Mouse (Mus musculus): ENCODE results near the gene Kcnj6.

The Kcnj6 gene

DNA sequence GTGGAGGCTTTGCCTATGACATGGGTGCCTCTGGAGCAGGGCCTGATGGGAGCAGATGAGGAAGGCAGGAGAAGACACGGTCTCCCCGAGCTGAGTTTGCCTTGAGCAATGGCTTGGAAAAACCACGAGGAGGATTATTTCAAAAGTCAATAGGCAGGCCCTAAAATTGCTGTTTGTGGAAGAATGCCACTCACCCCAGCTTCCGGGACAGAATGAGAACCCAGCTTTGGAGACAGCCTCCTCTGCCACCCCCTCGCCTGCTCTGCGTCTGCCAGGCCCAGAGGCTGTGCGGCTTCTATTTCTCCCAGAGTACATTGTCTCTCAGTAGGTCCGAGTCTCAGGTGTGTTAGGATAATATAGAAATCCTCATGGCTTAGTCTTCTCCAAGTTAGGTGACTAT, 64.8 kb downstream of the Kcnj6 start:
- DNase-seq (ENCODE audit: inconsistent ontology term) = no peak

DNA sequence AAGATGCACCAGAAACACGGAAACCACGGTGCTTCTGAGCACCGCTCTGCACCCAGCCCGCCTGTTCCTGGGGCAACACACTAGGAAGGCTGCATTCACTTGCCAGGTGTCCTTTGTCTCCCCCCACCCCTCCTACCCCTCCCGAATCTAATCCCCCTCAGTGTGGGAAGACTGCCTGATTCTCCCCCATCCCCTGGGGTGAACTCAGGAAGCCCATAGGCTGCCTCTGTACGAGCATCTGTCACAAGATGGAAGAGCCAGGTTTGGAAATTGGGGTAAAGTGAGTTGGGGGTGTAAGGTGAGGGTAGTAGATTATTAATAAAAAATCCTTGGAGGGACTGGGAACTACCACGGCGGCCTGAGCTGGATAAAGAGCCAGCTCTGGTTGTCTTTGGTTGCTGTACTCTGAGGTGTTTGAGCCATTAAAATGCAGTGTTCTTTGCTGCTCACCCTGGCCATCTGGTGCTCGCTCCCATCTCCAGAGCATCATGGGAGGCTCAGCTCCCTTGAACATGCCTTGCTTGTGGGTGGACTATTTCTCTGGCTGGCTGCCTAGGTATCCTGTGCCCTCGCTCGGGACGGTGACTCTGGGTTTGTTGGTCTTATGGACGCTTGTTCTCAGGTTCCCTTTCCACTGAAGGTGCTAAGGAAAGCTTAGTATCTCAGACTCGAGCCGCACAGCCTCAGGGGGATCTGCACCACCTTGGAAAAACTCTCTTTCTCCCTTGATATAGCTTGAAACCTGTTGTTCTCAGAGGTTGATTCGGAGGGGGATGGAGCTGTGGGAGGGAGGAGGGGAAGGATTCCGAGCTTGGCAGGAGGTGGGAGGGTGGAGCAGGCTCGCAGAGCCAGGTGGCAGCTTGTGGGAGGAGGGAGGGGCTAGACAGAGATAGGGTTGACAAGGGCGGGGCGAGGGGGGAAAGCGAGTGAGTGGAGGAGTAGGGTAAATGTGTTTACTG, 65.9 kb downstream of the Kcnj6 start:
- no peak for DNase-seq (ENCODE audit: inconsistent ontology term)

- no peak for DNase-seq (ENCODE audit: inconsistent ontology term)
Measured at GRCm38 (mm10) chr16:94925364-94925763, 72.1 kb downstream of the Kcnj6 start.

DNA sequence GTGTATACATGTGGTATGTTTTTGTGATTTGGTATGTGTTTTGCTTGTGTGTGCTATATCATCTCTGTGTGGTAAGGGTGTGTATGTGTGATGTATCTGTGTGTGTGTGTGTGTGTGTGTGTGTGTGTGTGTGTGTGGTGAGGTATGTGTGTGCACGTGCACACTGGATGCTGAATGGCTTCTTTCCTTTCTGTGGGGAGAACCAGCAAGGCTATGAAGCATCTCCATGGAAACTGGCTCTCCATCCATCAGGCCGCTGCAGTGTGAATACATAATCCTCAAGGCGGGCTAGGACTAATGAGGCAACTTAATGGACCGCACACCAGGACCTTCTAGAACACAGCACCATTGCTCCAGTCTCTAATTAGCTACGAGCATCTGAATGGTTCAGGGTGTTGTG, 78.3 kb downstream of the Kcnj6 start:
- no peak for DNase-seq (ENCODE audit: inconsistent ontology term)

DNA sequence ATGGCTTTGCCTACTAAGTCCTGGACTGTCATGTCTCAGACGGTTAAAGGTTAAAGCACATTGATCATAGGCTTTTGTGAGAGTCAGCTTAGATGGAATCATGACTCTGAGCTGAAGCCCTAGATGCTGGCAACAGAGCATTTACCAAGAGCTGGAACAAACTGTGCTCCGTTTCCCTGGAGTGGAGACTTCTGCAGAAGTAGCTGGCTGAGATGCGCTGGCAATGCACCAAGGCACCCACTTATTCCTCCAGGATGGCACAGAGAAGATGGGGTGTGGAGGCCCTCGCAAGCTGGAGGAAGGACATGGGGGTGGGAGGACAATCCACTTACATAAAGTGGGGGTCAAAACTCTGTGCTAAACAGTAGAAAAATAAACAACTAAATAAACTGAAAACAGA, 91.5 kb downstream of the Kcnj6 start:
- DNase-seq (ENCODE audit: inconsistent ontology term) = no peak

DNA sequence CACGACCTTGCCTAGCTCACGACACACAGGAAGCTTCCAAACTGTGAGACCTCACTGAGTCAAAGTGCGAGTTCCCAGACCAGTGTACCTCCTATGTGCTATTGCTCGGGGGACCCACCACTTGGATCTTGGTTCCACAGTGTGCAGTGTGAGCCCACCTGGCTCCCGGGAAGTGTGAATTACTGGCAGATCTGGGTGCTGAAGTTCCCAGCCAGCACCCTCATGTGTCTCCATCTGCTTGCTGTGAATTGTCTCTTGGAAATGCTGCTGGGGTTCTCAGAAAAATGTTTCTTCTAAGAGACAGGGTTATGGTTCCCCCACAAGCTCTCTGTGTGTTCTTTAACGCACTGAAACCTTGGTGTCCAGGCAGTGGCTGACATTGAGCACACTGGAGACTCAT, 98.7 kb downstream of the Kcnj6 start:
- no peak for DNase-seq (ENCODE audit: inconsistent ontology term)

DNA sequence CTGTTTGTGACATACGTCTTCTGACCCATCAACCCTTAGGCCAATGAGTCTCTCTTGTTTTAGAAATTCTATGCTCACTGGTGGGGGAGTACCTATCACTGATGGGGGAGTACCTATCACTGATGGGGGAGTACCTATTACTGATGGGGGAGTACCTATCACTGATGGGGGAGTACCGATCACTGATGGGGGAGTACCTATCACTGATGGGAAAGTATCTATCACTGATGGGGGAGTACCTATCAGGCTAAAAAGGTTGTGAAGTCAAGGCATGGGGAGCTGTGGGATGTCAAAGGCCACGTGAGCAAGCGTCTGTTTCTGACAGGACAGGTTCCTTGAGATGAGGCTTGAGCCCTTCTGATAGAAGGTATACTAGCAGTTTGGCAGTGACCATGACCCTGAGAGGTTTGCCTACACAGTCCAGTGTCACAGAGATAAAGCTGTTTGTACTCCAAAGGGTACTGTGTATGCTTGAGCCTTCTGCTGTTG, 105.3 kb downstream of the Kcnj6 start:
- DNase-seq (ENCODE audit: inconsistent ontology term) = no peak

DNA sequence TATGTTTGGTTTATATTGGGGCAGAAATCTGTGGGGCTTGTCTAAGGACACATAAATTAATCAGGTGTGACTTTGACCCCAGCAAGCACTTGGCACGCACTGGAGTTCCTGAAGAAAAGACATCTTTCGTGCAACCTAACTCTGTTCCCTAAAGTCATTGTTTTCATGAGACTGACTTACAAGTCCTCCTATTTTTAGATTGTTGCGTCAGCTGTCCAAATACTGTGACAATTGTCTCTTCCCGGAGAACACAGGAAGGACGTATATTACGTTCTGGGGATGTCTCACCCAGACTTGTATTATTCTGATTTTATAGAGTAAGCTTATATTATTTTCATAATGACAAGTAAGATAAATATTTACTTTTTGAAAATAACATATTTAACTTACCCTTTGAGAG, 106.9 kb downstream of the Kcnj6 start:
- no peak for DNase-seq (ENCODE audit: inconsistent ontology term)

- peak; percentile 31 for DNase-seq (ENCODE audit: inconsistent ontology term)
Measured at GRCm38 (mm10) chr16:94890056-94890455, 107.4 kb downstream of the Kcnj6 start.

GRCm38 (mm10) chr16:94888554-94888953, 108.9 kb downstream of the Kcnj6 start:
- DNase-seq (ENCODE audit: inconsistent ontology term) = no peak

DNA sequence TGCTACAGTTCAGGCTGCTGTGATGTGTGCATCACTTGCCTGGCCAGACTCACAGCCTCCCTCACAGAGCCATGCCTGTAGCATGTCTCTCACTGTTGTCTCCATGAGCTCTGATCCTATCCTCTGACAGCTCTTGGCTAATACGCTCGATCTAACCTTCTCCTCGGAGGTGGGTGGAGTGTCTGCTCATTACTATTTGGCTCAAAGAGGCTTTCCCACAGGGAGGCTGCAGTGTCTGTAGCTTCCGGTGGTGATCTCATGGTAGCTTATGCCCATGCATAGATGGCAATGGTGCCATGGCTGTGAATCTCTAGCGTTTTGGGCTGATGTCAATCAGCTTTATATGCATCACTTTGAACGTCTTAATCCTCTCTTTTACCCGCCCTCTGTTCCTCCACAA, 111.1 kb downstream of the Kcnj6 start:
- DNase-seq (ENCODE audit: inconsistent ontology term) = no peak

DNA sequence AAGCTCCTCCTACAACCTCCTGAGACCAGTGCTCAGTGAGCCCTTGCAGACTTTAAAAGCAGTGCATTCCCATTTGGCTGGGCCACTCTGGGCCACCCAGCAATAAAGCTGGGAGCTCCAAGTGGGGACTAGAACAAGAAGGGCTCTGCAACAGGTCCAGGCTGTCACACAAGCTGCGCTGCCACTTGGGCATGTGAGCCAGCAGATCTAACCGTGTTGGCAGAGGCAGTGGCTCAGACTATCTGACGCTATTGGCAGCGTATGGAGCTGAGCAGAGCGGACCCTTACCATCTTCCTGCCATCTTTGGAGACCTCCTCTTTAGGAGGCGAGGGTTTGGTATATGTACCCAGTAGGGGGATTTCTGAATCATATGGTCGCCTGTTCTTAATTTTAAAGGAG, 112.4 kb downstream of the Kcnj6 start:
- DNase-seq (ENCODE audit: inconsistent ontology term) = no peak

DNA sequence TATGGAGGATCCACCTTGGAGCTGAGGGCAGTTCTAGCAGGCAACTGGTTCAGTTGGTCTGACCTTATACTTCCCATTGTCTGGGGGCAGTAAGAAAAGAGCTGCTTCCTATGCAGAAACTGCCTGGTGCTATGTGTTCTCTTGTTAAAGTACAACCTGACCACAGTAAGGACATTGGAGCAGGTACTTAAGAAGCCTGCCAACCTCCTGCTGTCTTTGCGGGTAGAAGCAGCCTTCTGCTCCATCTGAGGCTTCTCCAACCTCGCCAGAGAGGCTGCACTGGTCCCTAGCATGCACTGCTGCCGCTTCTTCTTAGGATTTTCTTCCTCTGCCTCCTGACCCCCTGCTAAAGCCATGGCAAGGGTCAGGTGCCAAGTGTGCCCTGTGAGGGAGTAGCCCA, 113.6 kb downstream of the Kcnj6 start:
- no peak for DNase-seq (ENCODE audit: inconsistent ontology term)

DNA sequence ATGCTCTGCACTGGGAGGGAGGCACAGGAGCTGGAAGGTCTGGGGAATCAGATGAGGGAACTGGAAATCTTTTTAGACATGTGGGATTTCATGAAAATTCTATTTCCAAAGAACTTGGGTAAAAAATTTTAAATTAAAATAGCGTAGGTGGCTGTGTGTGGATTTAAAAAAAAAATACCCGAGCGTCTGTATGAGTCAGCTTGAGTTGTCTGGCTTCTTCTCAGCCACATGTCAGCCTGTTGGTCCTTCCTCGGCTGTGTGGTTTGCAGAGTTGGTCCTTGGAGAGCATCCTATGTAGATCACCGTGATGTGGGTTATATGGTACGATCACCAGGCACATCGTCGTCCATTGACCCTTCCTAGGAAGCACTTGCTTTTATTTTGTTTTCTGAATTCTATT, 114.3 kb downstream of the Kcnj6 start:
- DNase-seq (ENCODE audit: inconsistent ontology term) = no peak

DNA sequence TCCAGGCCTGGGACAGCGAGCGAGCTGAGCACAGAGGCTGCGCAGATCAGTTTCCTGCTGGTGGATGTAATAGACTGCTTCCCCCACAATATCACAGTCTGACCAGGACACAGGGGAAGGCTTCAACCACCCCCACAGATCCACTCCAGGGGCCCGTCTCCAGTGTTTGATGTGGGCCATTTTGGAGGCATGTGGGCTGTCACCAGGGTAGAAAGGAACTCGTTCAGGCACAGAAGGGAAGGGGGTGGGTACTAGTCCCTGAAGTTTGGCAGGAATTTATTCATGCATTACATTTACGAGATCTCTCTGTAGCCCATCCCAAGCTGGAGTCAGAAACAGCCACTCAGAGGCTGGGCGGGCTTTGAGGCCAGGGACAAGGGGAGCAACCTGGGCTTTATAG, 115.4 kb downstream of the Kcnj6 start:
- no peak for DNase-seq (ENCODE audit: inconsistent ontology term)

DNA sequence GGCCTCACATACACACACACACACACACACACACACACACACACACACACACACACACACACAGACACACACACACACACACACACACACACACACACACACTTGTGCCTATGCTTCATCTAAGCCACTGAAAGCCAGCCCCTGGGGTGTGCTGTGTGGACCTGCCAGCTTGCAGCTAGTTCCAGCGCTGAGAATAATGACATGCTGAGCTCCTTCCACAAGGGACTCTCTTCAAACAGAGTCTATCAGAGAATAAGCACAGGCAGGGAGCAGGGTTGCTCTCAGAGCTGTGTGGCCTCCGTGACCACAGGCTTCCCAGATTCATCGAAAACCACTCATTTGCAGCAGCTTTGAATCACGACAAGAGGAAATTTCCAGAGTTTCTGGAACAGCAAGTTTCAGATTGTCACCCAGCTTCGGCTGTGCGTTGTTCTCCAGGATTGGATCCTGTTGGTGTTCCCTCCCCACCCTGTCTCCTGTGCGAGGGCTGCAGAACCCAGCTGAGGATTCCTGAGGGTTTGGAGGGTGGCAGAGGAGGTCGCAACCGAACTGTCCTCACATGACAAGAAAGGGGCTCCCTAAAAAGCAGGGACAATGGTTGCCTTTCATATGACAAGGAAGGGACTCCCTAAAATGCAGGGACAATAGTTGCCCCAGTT, 124.8 kb downstream of the Kcnj6 start:
- DNase-seq (ENCODE audit: inconsistent ontology term) = peak; percentile 9

DNA sequence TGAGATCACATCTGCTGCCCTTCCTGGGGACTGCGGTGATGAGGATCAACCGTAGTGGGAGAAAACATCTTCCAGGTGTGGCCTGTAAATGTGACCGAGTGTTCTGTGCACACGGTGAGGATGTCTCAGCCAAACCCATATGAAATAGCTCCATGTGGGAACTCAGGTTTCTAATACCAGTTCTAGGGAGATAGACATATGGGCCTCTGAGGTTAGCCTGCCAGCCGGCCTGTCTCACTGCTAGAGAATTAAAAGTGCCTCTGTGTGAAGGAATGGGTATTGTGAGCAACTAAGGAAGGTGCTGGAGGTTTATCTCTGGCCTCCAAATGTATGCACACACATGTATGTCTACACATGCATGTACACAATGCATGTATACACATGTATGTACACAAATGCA, 129.1 kb downstream of the Kcnj6 start:
- no peak for DNase-seq (ENCODE audit: inconsistent ontology term)

GRCm38 (mm10) chr16:94866300-94866956, 131.1 kb downstream of the Kcnj6 start:
- peak; percentile 26 for DNase-seq (ENCODE audit: inconsistent ontology term)

- no peak for DNase-seq (ENCODE audit: inconsistent ontology term)
Measured at GRCm38 (mm10) chr16:94865796-94866195, 131.7 kb downstream of the Kcnj6 start.

GRCm38 (mm10) chr16:94865101-94865500, 132.4 kb downstream of the Kcnj6 start:
- DNase-seq (ENCODE audit: inconsistent ontology term) = no peak

- no peak for DNase-seq (ENCODE audit: inconsistent ontology term)
Measured at GRCm38 (mm10) chr16:94863475-94863874, 134.0 kb downstream of the Kcnj6 start.

DNA sequence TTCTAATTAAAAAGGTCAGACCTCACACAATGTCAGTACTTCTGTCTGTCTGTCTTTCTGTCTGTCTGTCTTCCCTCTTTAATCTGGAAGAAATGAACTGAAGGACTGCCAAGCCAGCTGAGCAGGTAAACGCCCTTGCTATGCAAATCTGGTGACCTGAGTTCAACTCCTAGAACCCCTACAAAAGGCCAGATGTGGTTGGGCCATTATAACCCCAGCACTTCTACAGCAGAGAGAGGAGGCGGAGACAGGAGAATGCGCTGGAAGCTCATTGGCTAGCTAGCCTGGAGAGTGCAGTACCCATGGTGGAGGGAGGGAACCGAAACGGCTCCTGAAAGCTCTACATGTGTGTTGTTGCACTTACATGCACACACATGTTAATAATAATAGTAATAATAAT, 141.5 kb downstream of the Kcnj6 start:
- no peak for DNase-seq (ENCODE audit: inconsistent ontology term)
